Comparison of ENCODE assay signal across 20 mouse cellular contexts in the genomic region with DNA sequence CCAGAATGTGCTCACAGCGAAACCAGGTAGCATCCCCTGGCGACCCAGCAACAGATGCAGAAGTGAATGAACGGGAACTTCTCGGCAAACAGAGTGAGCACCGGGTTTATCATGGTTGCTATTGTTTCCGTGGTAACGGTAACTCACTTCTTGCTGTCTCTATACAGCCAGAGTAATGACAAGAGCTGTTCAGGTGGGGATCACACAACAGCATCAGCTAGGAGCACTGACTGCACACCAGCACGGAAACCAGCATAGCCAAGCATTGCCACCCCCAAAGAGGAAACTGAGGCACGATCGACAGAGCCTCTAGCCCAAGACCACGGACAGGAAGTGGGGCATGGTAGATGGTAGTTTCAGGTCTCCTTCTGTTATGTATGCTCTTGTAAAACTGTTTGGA.
DNase-seq lines count a peak whose midpoint lies in the region; ATAC-seq lines count a peak whose summit lies in the region.
"Had no signal": no experiment of that assay in that cellular context is flagged by ENCODE, and none has a peak within 500 bp of the region (broad histone marks: within the 10 kb centered on the region; RNA-seq: fewer than 3 reads in every experiment).

No protein-coding gene starts in this region.

- no peaks in the 10 kb centered on the region for H3K9me3 ChIP-seq in neural tube, embryonic 15.5 days (replicated peaks)
- H3K9me3 ChIP-seq in heart, embryonic 11.5 days (replicated peaks; ENCODE audit: control insufficient read depth, low read length), result no peaks in the 10 kb centered on the region
- H3K9me3 ChIP-seq in limb, embryonic 10.5 days (replicated peaks), result no peaks in the 10 kb centered on the region
- H3K9me3 ChIP-seq: forebrain, embryonic 15.5 days; limb, embryonic 13.5 days; stomach, embryonic 15.5 days had no signal

- no peak overlapping the region for H3K4me3 ChIP-seq in neural tube, embryonic 15.5 days (replicated peaks)
- H3K4me3 ChIP-seq in heart, embryonic 11.5 days (ENCODE audit: low read depth, low read length), result no peak overlapping the region
- no peak overlapping the region for H3K4me3 ChIP-seq in limb, embryonic 10.5 days
- H3K4me3 ChIP-seq: forebrain, embryonic 15.5 days; gastrocnemius, adult 2 months; limb, embryonic 13.5 days; myocyte; stomach, embryonic 15.5 days had no signal

- 76% methylated on average over 11 of the region's 11 CpGs for WGBS in neural tube, embryonic 15.5 days
- WGBS in heart, embryonic 11.5 days (ENCODE audit: insufficient replicate concordance), result 82% methylated on average over 11 of the region's 11 CpGs
- WGBS in limb, embryonic 10.5 days, result 90% methylated on average over 11 of the region's 11 CpGs

- no peak for DNase-seq in neural tube, embryonic 10.5 days (ENCODE audit: extremely low spot score, low spot score)
- peak; percentile 69 for DNase-seq in CD4-positive helper T cell, adult 2 months (ENCODE audit: low read depth, low spot score)
- peak; percentile 51 for DNase-seq in MEL-GATA-1-ER (ENCODE audit: extremely low read depth, low read depth)
- DNase-seq in naive thymus-derived CD4-positive, alpha-beta T cell, adult 2 months (ENCODE audit: low read depth), result peak; percentile 65
- DNase-seq in limb, embryonic 10.5 days (ENCODE audit: low spot score), result no peak
- DNase-seq: cerebellum, adult 11-12 months; cerebellum, postnatal 36 days; gastrocnemius, adult 2 months; heart, postnatal 4 days; kidney, adult 2 months; kidney, postnatal 25 days; thymus, postnatal 14 days had no signal

- H3K4me1 ChIP-seq in neural tube, embryonic 15.5 days, result peaks cover 26% of the 10 kb centered on the region
- peaks cover 8% of the 10 kb centered on the region for H3K4me1 ChIP-seq in heart, embryonic 11.5 days (ENCODE audit: control insufficient read depth, insufficient read depth, low read length)
- peaks cover 35% of the 10 kb centered on the region for H3K4me1 ChIP-seq in limb, embryonic 10.5 days

- 0 out of 2 replicates have a peak, but pooled peaks have one; percentile 16 for ATAC-seq in neural tube, embryonic 15.5 days (ENCODE audit: low FRiP score)
- no peak for ATAC-seq in megakaryocyte-erythroid progenitor cell, adult 5-6 weeks (replicated peaks; ENCODE audit: low FRiP score, low TSS enrichment, poor library complexity, severe bottlenecking)
- no peak for ATAC-seq in heart, embryonic 11.5 days (replicated peaks; ENCODE audit: insufficient number of reproducible peaks, low FRiP score, low TSS enrichment)
- ATAC-seq: forebrain, embryonic 15.5 days had no signal

- no peak overlapping the region for H3K4me2 ChIP-seq in neural tube, embryonic 15.5 days
- no peak overlapping the region for H3K4me2 ChIP-seq in heart, embryonic 11.5 days
- H3K4me2 ChIP-seq: forebrain, embryonic 15.5 days; limb, embryonic 13.5 days; stomach, embryonic 15.5 days had no signal

- H3K36me3 ChIP-seq in neural tube, embryonic 15.5 days, result no peaks in the 10 kb centered on the region
- no peaks in the 10 kb centered on the region for H3K36me3 ChIP-seq in heart, embryonic 11.5 days (ENCODE audit: control insufficient read depth, insufficient read depth, low read length)
- peaks cover 22% of the 10 kb centered on the region for H3K36me3 ChIP-seq in limb, embryonic 10.5 days
- H3K36me3 ChIP-seq: forebrain, embryonic 15.5 days; stomach, embryonic 15.5 days had no signal

- no peak overlapping the region for H3K27ac ChIP-seq in neural tube, embryonic 15.5 days (replicated peaks)
- H3K27ac ChIP-seq in heart, embryonic 11.5 days (ENCODE audit: low read depth, low read length), result no peak overlapping the region
- H3K27ac ChIP-seq in limb, embryonic 10.5 days, result no peak overlapping the region
- H3K27ac ChIP-seq: forebrain, embryonic 15.5 days; gastrocnemius, adult 2 months; limb, embryonic 13.5 days; liver, embryonic 14.5 days; stomach, embryonic 15.5 days had no signal

- no peaks in the 10 kb centered on the region for H3K27me3 ChIP-seq in neural tube, embryonic 15.5 days (replicated peaks)
- no peaks in the 10 kb centered on the region for H3K27me3 ChIP-seq in heart, embryonic 11.5 days (ENCODE audit: control insufficient read depth, insufficient read depth, low read length)
- no peaks in the 10 kb centered on the region for H3K27me3 ChIP-seq in limb, embryonic 10.5 days (ENCODE audit: low read depth, poor library complexity, severe bottlenecking)
- H3K27me3 ChIP-seq: forebrain, embryonic 15.5 days; limb, embryonic 13.5 days; stomach, embryonic 15.5 days had no signal

- H3K9ac ChIP-seq in neural tube, embryonic 15.5 days (replicated peaks), result no peak overlapping the region
- no peak overlapping the region for H3K9ac ChIP-seq in heart, embryonic 11.5 days (ENCODE audit: low read depth, low read length)
- H3K9ac ChIP-seq: forebrain, embryonic 15.5 days; limb, embryonic 13.5 days; liver, embryonic 14.5 days; stomach, embryonic 15.5 days had no signal

Comparison
In these comparisons a context has a peak if more than half of its experiments do, and no peak if none do; other contexts are left out.
1. DNase-seq: peak in CD4-positive helper T cell, adult 2 months (single experiment), MEL-GATA-1-ER (single experiment) and naive thymus-derived CD4-positive, alpha-beta T cell, adult 2 months (single experiment); none in neural tube, embryonic 10.5 days (single experiment) and limb, embryonic 10.5 days (single experiment).